In genomic region chr1:183147438-183147841, GRCm38 (mm10) we compare ENCODE assay signal across 8 mouse cellular contexts.
DNase-seq lines count a peak whose midpoint lies in the region; ATAC-seq and TF ChIP-seq lines count a peak whose summit lies in the region.

No protein-coding gene starts in this region.

- intact Hi-C loops in gastrocnemius, postnatal 14 days (cut with DNase I; ENCODE audit: low total_unique reads) = loop anchor here (10.0 kb wide), 1 partner anchor 67 kb away; no protein-coding TSS in a partner anchor

- no peaks in the 10 kb centered on the region; the same call in 1 of the 2 replicates for H3K79me2 ChIP-seq in MEL (ENCODE audit: control insufficient read depth, insufficient read depth, low read length, poor library complexity)

- H3K27me3 ChIP-seq in MEL (ENCODE audit: control insufficient read depth in 1 of 2, insufficient read depth in 2 of 2, low read length in 2 of 2) = no peaks in the 10 kb centered on the region
- no peaks in the 10 kb centered on the region for H3K27me3 ChIP-seq in hindbrain, embryonic 13.5 days
- H3K27me3 ChIP-seq in limb, embryonic 12.5 days = no peaks in the 10 kb centered on the region; the same call in 1 of the 2 replicates
- no peaks in the 10 kb centered on the region for H3K27me3 ChIP-seq in midbrain, embryonic 11.5 days (ENCODE audit: control insufficient read depth, insufficient read depth, low read length)

- H3K4me1 ChIP-seq in MEL (ENCODE audit: control insufficient read depth in 1 of 2, insufficient read depth in 2 of 2, low read length in 2 of 2) = peaks cover 28 to 34% of the 10 kb centered on the region in 2 experiments
- peaks cover 48% of the 10 kb centered on the region for H3K4me1 ChIP-seq in hindbrain, embryonic 13.5 days (replicated peaks)
- peaks cover 82% of the 10 kb centered on the region for H3K4me1 ChIP-seq in limb, embryonic 12.5 days (replicated peaks)
- H3K4me1 ChIP-seq in midbrain, embryonic 11.5 days (ENCODE audit: control insufficient read depth, insufficient read depth, low read length) = peaks cover 34% of the 10 kb centered on the region

- peak; percentile 42 for DNase-seq in MEL (ENCODE audit: low read depth, low spot score)
- peak; percentile 83 for DNase-seq in brain, embryonic 14.5 days (ENCODE audit: low read depth)
- DNase-seq in gastrocnemius, postnatal 14 days = peak; percentile 79
- DNase-seq in midbrain, embryonic 11.5 days (ENCODE audit: low spot score, missing footprints) = peak; percentile 93
- no peak for DNase-seq in right cerebral cortex, postnatal 14 days
- DNase-seq in testis, postnatal 10 days (ENCODE audit: low spot score) = no peak

- 24% methylated on average over 5 of the region's 5 CpGs for WGBS in hindbrain, embryonic 13.5 days
- 3% methylated on average over 5 of the region's 5 CpGs for WGBS in limb, embryonic 12.5 days
- 14% methylated on average over 5 of the region's 5 CpGs for WGBS in midbrain, embryonic 11.5 days

- TF ChIP-seq CTCF in MEL (IDR thresholded peaks at IDR 0.05 in 2 of 3, conservative IDR thresholded peaks at IDR 0.05 in 1 of 3; ENCODE audit: control insufficient read depth in 1 of 3, insufficient read depth in 1 of 3, low read depth in 2 of 3, low read length in 3 of 3, poor library complexity in 1 of 3, severe bottlenecking in 1 of 3) = no peak
- TF ChIP-seq CTCF in brain, embryonic 14.5 days (IDR thresholded peaks at IDR 0.05; ENCODE audit: borderline replicate concordance, extremely low read depth, insufficient read depth, insufficient read length) = no peak

- no peak overlapping the region for H3K4me2 ChIP-seq in hindbrain, embryonic 13.5 days
- H3K4me2 ChIP-seq in limb, embryonic 12.5 days = peak overlapping the region; percentile 59
- H3K4me2 ChIP-seq in midbrain, embryonic 11.5 days = no peak overlapping the region

- no peak overlapping the region for H3K4me3 ChIP-seq in MEL (ENCODE audit: control insufficient read depth in 1 of 2, insufficient read depth in 1 of 2, low read depth in 2 of 2, low read length in 2 of 2)
- H3K4me3 ChIP-seq in hindbrain, embryonic 13.5 days = no peak overlapping the region
- H3K4me3 ChIP-seq in limb, embryonic 12.5 days (replicated peaks) = peak overlapping the region; percentile 44
- H3K4me3 ChIP-seq in midbrain, embryonic 11.5 days (ENCODE audit: low read depth, low read length) = no peak overlapping the region

- ATAC-seq in hindbrain, embryonic 13.5 days (ENCODE audit: low FRiP score) = peak; percentile 60; the same call in 1 of the 2 replicates
- ATAC-seq in limb, embryonic 12.5 days (ENCODE audit: insufficient number of reproducible peaks, insufficient read depth, low FRiP score, low TSS enrichment, low read depth) = peak; percentile 88
- ATAC-seq in midbrain, embryonic 11.5 days (ENCODE audit: low FRiP score) = peak; percentile 91

- TF ChIP-seq EP300 in MEL (IDR thresholded peaks at IDR 0.05; ENCODE audit: low read depth in 1 of 2, low read length in 2 of 2) = no peak

- no peak overlapping the region for H3K9ac ChIP-seq in MEL (ENCODE audit: control insufficient read depth, low read depth, low read length, poor library complexity, severe bottlenecking)
- no peak overlapping the region for H3K9ac ChIP-seq in hindbrain, embryonic 13.5 days
- no peak overlapping the region; the same call in 1 of the 2 replicates for H3K9ac ChIP-seq in limb, embryonic 12.5 days (replicated peaks)
- H3K9ac ChIP-seq in midbrain, embryonic 11.5 days (ENCODE audit: low read length) = no peak overlapping the region

- no peak for TF ChIP-seq POLR2A in MEL (IDR thresholded peaks at IDR 0.05; ENCODE audit: control insufficient read depth in 1 of 2, insufficient read depth in 1 of 2, low read depth in 1 of 2, low read length in 2 of 2, poor library complexity in 1 of 2)
- no peak for TF ChIP-seq POLR2A in brain, embryonic 14.5 days (IDR thresholded peaks at IDR 0.05; ENCODE audit: borderline replicate concordance, extremely low read depth, insufficient read depth, insufficient read length, poor library complexity, severe bottlenecking)

- no peaks in the 10 kb centered on the region for H3K9me3 ChIP-seq in MEL (replicated peaks; ENCODE audit: insufficient read depth, low read length)
- no peaks in the 10 kb centered on the region for H3K9me3 ChIP-seq in hindbrain, embryonic 13.5 days
- H3K9me3 ChIP-seq in limb, embryonic 12.5 days = no peaks in the 10 kb centered on the region
- H3K9me3 ChIP-seq in midbrain, embryonic 11.5 days (ENCODE audit: control insufficient read depth, low read length) = no peaks in the 10 kb centered on the region

- no peak for TF ChIP-seq RAD21 in MEL (IDR thresholded peaks at IDR 0.05; ENCODE audit: low read depth, low read length)

- H3K27ac ChIP-seq in MEL (ENCODE audit: control insufficient read depth, low read depth, low read length) = no peak overlapping the region
- H3K27ac ChIP-seq in hindbrain, embryonic 13.5 days = no peak overlapping the region
- H3K27ac ChIP-seq in limb, embryonic 12.5 days = peak overlapping the region; percentile 74
- no peak overlapping the region for H3K27ac ChIP-seq in midbrain, embryonic 11.5 days (ENCODE audit: low read depth, low read length)

- H3K36me3 ChIP-seq in MEL (ENCODE audit: control insufficient read depth in 1 of 2, insufficient read depth in 2 of 2, low read length in 2 of 2) = peaks cover 0 to 34% of the 10 kb centered on the region in 2 experiments; a peak in 2 of 4 replicates
- H3K36me3 ChIP-seq in hindbrain, embryonic 13.5 days = no peaks in the 10 kb centered on the region
- H3K36me3 ChIP-seq in limb, embryonic 12.5 days = no peaks in the 10 kb centered on the region
- H3K36me3 ChIP-seq in midbrain, embryonic 11.5 days (ENCODE audit: control insufficient read depth, insufficient read depth, low read length) = no peaks in the 10 kb centered on the region

TF ChIP-seq in MEL, 35 proteins besides CTCF, POLR2A, EP300 and RAD21:
- no peak for TF ChIP-seq ETS1 (IDR thresholded peaks at IDR 0.05; ENCODE audit: low read depth, low read length)
- no peak for TF ChIP-seq BHLHE40 (IDR thresholded peaks at IDR 0.05; ENCODE audit: borderline replicate concordance, low read depth, low read length)
- no peak for TF ChIP-seq ZMIZ1 (IDR thresholded peaks at IDR 0.05; ENCODE audit: low read depth, low read length)
- TF ChIP-seq MAX (IDR thresholded peaks at IDR 0.05; ENCODE audit: low read length) = no peak
- TF ChIP-seq MAZ (IDR thresholded peaks at IDR 0.05; ENCODE audit: low read depth, low read length) = no peak
- no peak for TF ChIP-seq GABPA (IDR thresholded peaks at IDR 0.05; ENCODE audit: low read depth, low read length)
- TF ChIP-seq POLR2AphosphoS2 (IDR thresholded peaks at IDR 0.05; ENCODE audit: low read length) = no peak
- no peak for TF ChIP-seq MAFK (IDR thresholded peaks at IDR 0.05; ENCODE audit: borderline replicate concordance, low read depth, low read length)
- TF ChIP-seq MXI1 (IDR thresholded peaks at IDR 0.05; ENCODE audit: low read depth, low read length) = no peak
- no peak for TF ChIP-seq MYC (IDR thresholded peaks at IDR 0.05; ENCODE audit: low read depth, low read length)
- TF ChIP-seq MEF2A (IDR thresholded peaks at IDR 0.05; ENCODE audit: extremely low read depth, insufficient replicate concordance, low read depth, low read length, poor library complexity, severe bottlenecking) = no peak
- no peak for TF ChIP-seq ZNF384 (IDR thresholded peaks at IDR 0.05; ENCODE audit: low read depth, low read length)
- TF ChIP-seq SMC3 (IDR thresholded peaks at IDR 0.05; ENCODE audit: low read depth, low read length) = no peak
- no peak for TF ChIP-seq CHD1 (IDR thresholded peaks at IDR 0.05; ENCODE audit: low read depth, low read length)
- TF ChIP-seq E2F4 (IDR thresholded peaks at IDR 0.05; ENCODE audit: borderline replicate concordance, low read depth, low read length) = no peak

Comparison
In these comparisons a context has a peak if more than half of its experiments do, and no peak if none do; other contexts are left out.
1. DNase-seq: peak in MEL (single experiment), brain, embryonic 14.5 days (single experiment), gastrocnemius, postnatal 14 days (single experiment) and midbrain, embryonic 11.5 days (single experiment); none in right cerebral cortex, postnatal 14 days (single experiment) and testis, postnatal 10 days (single experiment).
2. Peak in every context shown above with its lines, with median percentiles within 50 percentile points of each other: ATAC-seq.